Mouse (Mus musculus) lung, postnatal 25 days (tissue): ENCODE results near the gene Arid3b.

Experiments used
- DNase-seq: peaks from one replicate; pipeline ENCODE4 v3.0.0; 2022; ENCODE audit warnings: low spot score

The Arid3b gene

GRCm38 (mm10) chr9:57748137-57748536 is 88.5 kb downstream of the Arid3b start:
- no peak for DNase-seq

- no peak for DNase-seq
Observed at GRCm38 (mm10) chr9:57747067-57747466, 89.5 kb downstream of the Arid3b start.

GRCm38 (mm10) chr9:57744462-57745091 is 92.0 kb downstream of the Arid3b start:
- DNase-seq, result peak; percentile 65
